Mouse (Mus musculus): Measurements from ENCODE around the gene Mettl7a1. TPM values are rescaled to one million over a fixed set of nuclear protein-coding genes. Genes with fewer than 3 reads are reported as not detected.
"Not testable (repeated sequence)": the region's sequence is repeated elsewhere in the genome, so short reads cannot be mapped to it uniquely, and the experiment has no call there.

Mettl7a1 gene
- polyA plus RNA-seq, 1 experiment: 9.4 TPM

DNA sequence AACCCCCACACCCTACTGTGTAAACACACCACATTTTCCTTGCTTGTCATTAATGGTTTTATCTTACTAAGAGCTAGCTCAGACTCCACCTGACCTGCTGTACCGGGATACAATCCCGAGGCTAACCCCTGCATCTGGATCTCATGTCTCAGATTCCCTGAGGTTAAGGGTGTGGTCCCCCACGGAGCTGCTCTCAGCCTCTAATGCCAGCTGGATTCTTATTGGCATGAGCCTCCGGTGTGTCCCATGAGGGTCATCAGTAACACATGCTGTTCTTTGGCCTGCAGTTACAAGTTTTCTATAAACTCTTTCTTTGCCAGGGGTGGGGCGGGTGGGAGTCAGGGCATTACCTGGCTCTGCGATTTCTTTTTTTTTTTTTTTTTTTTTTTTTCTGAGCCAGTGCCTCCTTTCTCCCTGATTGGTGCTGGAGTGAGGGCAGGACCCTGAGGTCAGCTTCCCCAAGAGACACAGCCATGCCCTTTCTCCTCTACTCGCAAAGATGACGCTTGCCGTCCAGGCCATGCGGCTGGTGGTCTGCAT, 48.8 kb downstream of the Mettl7a1 start, which contains the start of the genes Methig1 and Mettl7a2:
Gene Methig1, plus strand, starts transcription at position 439 of the 540 bp plus-strand sequence.
Gene Mettl7a2, plus strand, starts transcription at position 490 of the 540 bp plus-strand sequence.
- no peak within 1 kb of the TSS for H3ac ChIP-seq (ENCODE audit: control insufficient read depth, insufficient read length)
- no peaks in the 10 kb centered on the region for H3K36me3 ChIP-seq (ENCODE audit: control insufficient read depth, insufficient read depth)
- H3K27me3 ChIP-seq (ENCODE audit: control insufficient read depth, insufficient read depth, insufficient read length): peaks cover 15% of the 10 kb centered on the region
- H3K79me2 ChIP-seq (ENCODE audit: control insufficient read depth, insufficient read depth): no peaks in the 10 kb centered on the region
- H3K4me3 ChIP-seq: no peak within 1 kb of the TSS
- TF ChIP-seq REST (IDR thresholded peaks at IDR 0.05; ENCODE audit: insufficient read depth, insufficient read length) (no peak), MYOG (IDR thresholded peaks at IDR 0.05; ENCODE audit: control insufficient read depth in 1 of 3, insufficient read depth in 1 of 3, insufficient read length in 2 of 3, low read depth in 2 of 3) (no peak), MYOD1 (IDR thresholded peaks at IDR 0.05; ENCODE audit: control insufficient read depth in 1 of 3, insufficient read length in 2 of 3, low read depth in 2 of 3) (no peak), SRF (IDR thresholded peaks at IDR 0.05; ENCODE audit: control insufficient read depth, insufficient read length, low read depth) (no peak), TCF12 (IDR thresholded peaks at IDR 0.05; ENCODE audit: insufficient read depth, poor library complexity, severe bottlenecking) (no peak), MAX (IDR thresholded peaks at IDR 0.05; ENCODE audit: low read depth) (no peak), POLR2AphosphoS2 (IDR thresholded peaks at IDR 0.05; ENCODE audit: insufficient read length, low read depth) (no peak), TCF3 (IDR thresholded peaks at IDR 0.05; ENCODE audit: insufficient read length, low read depth) (no peak), CEBPB (IDR thresholded peaks at IDR 0.05; ENCODE audit: insufficient read depth, poor library complexity, severe bottlenecking) (no peak), POLR2A (IDR thresholded peaks at IDR 0.05; ENCODE audit: insufficient read length, low read depth) (no peak), E2F4 (IDR thresholded peaks at IDR 0.05; ENCODE audit: insufficient read depth) (no peak), USF1 (IDR thresholded peaks at IDR 0.05; ENCODE audit: low read depth) (no peak)
- no peak within 1 kb of the TSS for H3K4me2 ChIP-seq (ENCODE audit: low read depth)

GRCm38 (mm10) chr15:100353399-100353798, 49.5 kb downstream of the Mettl7a1 start:
- H3K4me2 ChIP-seq (ENCODE audit: low read depth); H3K79me2 ChIP-seq (ENCODE audit: control insufficient read depth, insufficient read depth); H3K4me3 ChIP-seq; H3K36me3 ChIP-seq (ENCODE audit: control insufficient read depth, insufficient read depth); H3ac ChIP-seq (ENCODE audit: control insufficient read depth, insufficient read length): not testable (repeated sequence)
- peaks cover 21% of the 10 kb centered on the region for H3K27me3 ChIP-seq (ENCODE audit: control insufficient read depth, insufficient read depth, insufficient read length)

GRCm38 (mm10) chr15:100355876-100356275, 51.9 kb downstream of the Mettl7a1 start:
- H3ac ChIP-seq (ENCODE audit: control insufficient read depth, insufficient read length): no peak overlapping the region
- no peaks in the 10 kb centered on the region for H3K79me2 ChIP-seq (ENCODE audit: control insufficient read depth, insufficient read depth)
- TF ChIP-seq TCF3 (IDR thresholded peaks at IDR 0.05; ENCODE audit: insufficient read length, low read depth) (no peak), E2F4 (IDR thresholded peaks at IDR 0.05; ENCODE audit: insufficient read depth) (no peak), SRF (IDR thresholded peaks at IDR 0.05; ENCODE audit: control insufficient read depth, insufficient read length, low read depth) (no peak), MYOD1 (IDR thresholded peaks at IDR 0.05; ENCODE audit: control insufficient read depth in 1 of 3, insufficient read length in 2 of 3, low read depth in 2 of 3) (no peak), MAX (IDR thresholded peaks at IDR 0.05; ENCODE audit: low read depth) (no peak), CEBPB (IDR thresholded peaks at IDR 0.05; ENCODE audit: insufficient read depth, poor library complexity, severe bottlenecking) (no peak), POLR2A (IDR thresholded peaks at IDR 0.05; ENCODE audit: insufficient read length, low read depth) (no peak), USF1 (IDR thresholded peaks at IDR 0.05; ENCODE audit: low read depth) (no peak), TCF12 (IDR thresholded peaks at IDR 0.05; ENCODE audit: insufficient read depth, poor library complexity, severe bottlenecking) (no peak), POLR2AphosphoS2 (IDR thresholded peaks at IDR 0.05; ENCODE audit: insufficient read length, low read depth) (no peak), MYOG (IDR thresholded peaks at IDR 0.05; ENCODE audit: control insufficient read depth in 1 of 3, insufficient read depth in 1 of 3, insufficient read length in 2 of 3, low read depth in 2 of 3) (no peak), REST (IDR thresholded peaks at IDR 0.05; ENCODE audit: insufficient read depth, insufficient read length) (no peak)
- peaks cover 29% of the 10 kb centered on the region for H3K27me3 ChIP-seq (ENCODE audit: control insufficient read depth, insufficient read depth, insufficient read length)
- no peak overlapping the region for H3K4me2 ChIP-seq (ENCODE audit: low read depth)
- no peak overlapping the region for H3K4me3 ChIP-seq
- H3K36me3 ChIP-seq (ENCODE audit: control insufficient read depth, insufficient read depth): no peaks in the 10 kb centered on the region

DNA sequence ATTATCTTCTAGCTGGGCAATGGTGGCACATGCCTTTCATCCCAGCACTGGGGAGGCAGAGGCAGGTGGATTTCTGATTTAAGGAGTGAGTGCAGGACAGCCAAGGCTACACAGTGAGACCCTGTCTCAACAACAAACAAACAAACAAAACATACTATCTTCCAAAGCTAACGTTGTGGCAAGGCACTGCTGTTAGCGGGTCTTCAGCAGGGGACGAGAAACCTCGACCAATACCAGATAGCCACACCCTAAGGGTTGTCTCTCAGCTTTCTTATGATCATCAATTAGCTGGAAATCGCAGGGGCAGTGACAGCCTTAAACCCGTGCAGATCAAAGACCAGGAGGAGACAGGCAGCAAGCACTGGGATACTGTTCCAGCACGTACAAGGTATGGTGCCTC, 60.3 kb downstream of the Mettl7a1 start, which contains the start of gene Higd1c:
Gene Higd1c, plus strand, starts transcription at position 301 of the 400 bp plus-strand sequence.
- TF ChIP-seq TCF12 (IDR thresholded peaks at IDR 0.05; ENCODE audit: insufficient read depth, poor library complexity, severe bottlenecking) (no peak), E2F4 (IDR thresholded peaks at IDR 0.05; ENCODE audit: insufficient read depth) (no peak), POLR2AphosphoS2 (IDR thresholded peaks at IDR 0.05; ENCODE audit: insufficient read length, low read depth) (no peak), CEBPB (IDR thresholded peaks at IDR 0.05; ENCODE audit: insufficient read depth, poor library complexity, severe bottlenecking) (no peak), REST (IDR thresholded peaks at IDR 0.05; ENCODE audit: insufficient read depth, insufficient read length) (no peak), USF1 (IDR thresholded peaks at IDR 0.05; ENCODE audit: low read depth) (no peak), MAX (IDR thresholded peaks at IDR 0.05; ENCODE audit: low read depth) (no peak), SRF (IDR thresholded peaks at IDR 0.05; ENCODE audit: control insufficient read depth, insufficient read length, low read depth) (no peak), POLR2A (IDR thresholded peaks at IDR 0.05; ENCODE audit: insufficient read length, low read depth) (no peak)
- no peak within 1 kb of the TSS for H3ac ChIP-seq (ENCODE audit: control insufficient read depth, insufficient read length)
- H3K4me2 ChIP-seq (ENCODE audit: low read depth): no peak within 1 kb of the TSS
- H3K4me3 ChIP-seq: no peak within 1 kb of the TSS
- no peaks in the 10 kb centered on the region for H3K36me3 ChIP-seq (ENCODE audit: control insufficient read depth, insufficient read depth)
- H3K79me2 ChIP-seq (ENCODE audit: control insufficient read depth, insufficient read depth): no peaks in the 10 kb centered on the region
- peaks cover 66% of the 10 kb centered on the region for H3K27me3 ChIP-seq (ENCODE audit: control insufficient read depth, insufficient read depth, insufficient read length)

DNA sequence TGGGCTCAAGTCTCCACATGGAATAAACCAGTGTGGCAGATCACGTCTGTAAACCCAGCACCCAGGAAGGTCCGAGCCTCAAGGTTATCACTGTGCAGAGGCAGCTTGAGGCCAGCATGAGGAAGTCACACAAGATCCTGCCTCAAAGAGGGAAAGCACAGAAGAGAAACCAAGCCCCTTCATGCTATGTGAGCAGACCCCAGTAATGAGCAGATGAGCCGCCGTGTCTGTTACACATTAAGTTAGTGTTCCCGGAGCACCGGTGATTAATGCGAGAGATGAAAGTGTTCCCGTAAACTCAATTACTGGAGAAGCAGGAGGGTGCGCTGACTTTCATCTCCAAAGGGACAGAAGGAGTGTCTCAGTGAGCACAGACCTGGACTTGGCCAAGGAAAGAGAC, 62.0 kb downstream of the Mettl7a1 start:
- H3K27me3 ChIP-seq (ENCODE audit: control insufficient read depth, insufficient read depth, insufficient read length): peaks cover 65% of the 10 kb centered on the region
- not testable (repeated sequence) for H3K79me2 ChIP-seq (ENCODE audit: control insufficient read depth, insufficient read depth); H3K4me2 ChIP-seq (ENCODE audit: low read depth); H3K4me3 ChIP-seq; H3ac ChIP-seq (ENCODE audit: control insufficient read depth, insufficient read length); H3K36me3 ChIP-seq (ENCODE audit: control insufficient read depth, insufficient read depth)
